ENCODE assay signal across 1 mouse cellular context in the genomic region with DNA sequence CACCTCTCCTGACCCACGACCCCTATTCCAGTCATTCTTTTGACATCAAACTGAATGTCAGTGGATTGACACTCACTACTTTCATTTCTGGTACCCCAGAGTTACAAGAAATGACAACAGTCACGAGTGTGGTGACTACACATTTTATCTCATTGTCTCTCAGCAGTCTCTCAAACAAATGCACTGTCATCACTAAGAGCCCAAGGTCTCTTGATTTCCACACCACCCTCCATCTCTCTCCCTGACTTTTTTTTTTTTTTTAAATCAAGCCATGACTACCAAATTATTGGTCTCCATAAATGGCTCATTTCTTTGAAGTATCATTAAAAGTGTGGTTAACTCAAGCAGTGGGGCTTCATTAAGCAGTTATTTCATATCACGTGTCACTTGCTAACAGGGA.
TF ChIP-seq lines count a peak whose summit lies in the region.

No protein-coding gene starts in this region.

TF ChIP-seq in MEL, 35 proteins besides CTCF, POLR2A, EP300 and RAD21 (continued from another document):
- TF ChIP-seq SIN3A (IDR thresholded peaks at IDR 0.05; ENCODE audit: low read length) (0 out of 2 replicates have a peak, but pooled peaks have one; percentile 31), SMC3 (IDR thresholded peaks at IDR 0.05; ENCODE audit: low read depth, low read length) (no peak), ZNF384 (IDR thresholded peaks at IDR 0.05; ENCODE audit: low read depth, low read length) (peak; percentile 88)
